Mouse (Mus musculus) heart, postnatal 0 days (tissue): ENCODE data around the gene Gse1. TPM values are rescaled to one million over a fixed set of nuclear protein-coding genes. Genes with fewer than 3 reads are reported as not detected.

Experiments
- ATAC-seq: fragments of 200-750 bp; cut with Nextera tagmentation; 2 replicates; pipeline ENCODE4 v1.8.0; 2017; ENCODE audit warnings: low read depth, moderate number of reproducible peaks, moderate library complexity; ENCODE audit not compliant: insufficient read depth
- DNase-seq: peaks from one replicate; pipeline ENCODE4 v3.0.0-alpha.2; 2016; ENCODE audit warnings: low spot score
- H3K27ac ChIP-seq: fragments of 300-500 bp; sonication (generic); 2 replicates; pipeline ENCODE4 v1.5.1; 2014; ENCODE audit warnings: low read depth, mild to moderate bottlenecking
- H3K27me3 ChIP-seq: fragments of 300-500 bp; sonication (generic); 2 replicates; pipeline ENCODE4 v1.6.1; 2014; ENCODE audit warnings: low read length, mixed read lengths; ENCODE audit not compliant: control insufficient read depth, insufficient read depth
- H3K36me3 ChIP-seq: fragments of 300-500 bp; sonication (generic); replicated peaks from 2 replicates; pipeline ENCODE4 v1.6.1; 2014; ENCODE audit warnings: low read length, mixed read lengths; ENCODE audit not compliant: control insufficient read depth, insufficient read depth
- H3K4me1 ChIP-seq: fragments of 300-500 bp; sonication (generic); 2 replicates; pipeline ENCODE4 v1.6.1; 2014; ENCODE audit warnings: antibody characterized with exemption; ENCODE audit not compliant: control insufficient read depth, insufficient read depth
- H3K4me2 ChIP-seq: fragments of 300-500 bp; sonication (generic); 2 replicates; pipeline ENCODE4 v1.6.1; 2014; ENCODE audit warnings: low read depth, mild to moderate bottlenecking, low read length, moderate library complexity
- H3K4me3 ChIP-seq: fragments of 300-500 bp; sonication (generic); 2 replicates; pipeline ENCODE4 v1.5.1; 2014; ENCODE audit warnings: low read depth, low read length
- H3K9ac ChIP-seq: fragments of 300-500 bp; sonication (generic); replicated peaks from 2 replicates; pipeline ENCODE4 v1.6.1; 2014; ENCODE audit warnings: low read depth, low read length, mixed read lengths
- H3K9me3 ChIP-seq: fragments of 300-500 bp; sonication (generic); replicated peaks from 2 replicates; pipeline ENCODE4 v1.6.1; 2016; ENCODE audit warnings: low read length; ENCODE audit not compliant: control insufficient read depth
- CTCF ChIP-seq: IDR thresholded peaks from 2 replicates; pipeline ENCODE4 v1.5.1; 2016; ENCODE audit warnings: antibody characterized with exemption, control low read depth, low read depth
- EP300 ChIP-seq: IDR thresholded peaks from 2 replicates; pipeline ENCODE4 v1.6.1; 2016; ENCODE audit warnings: antibody characterized with exemption, low read depth
- WGBS: fragments of 180-500 bp; shearing (Covaris S2); extraction: QIAGEN DNeasy Blood & Tissue Kit; methylation state at CpG from one replicate; pipeline ENCODE4 v1.1.7; 2014; 5-methylcytosine and 5-hydroxymethylcytosine counted together
- polyA plus RNA-seq: library from polyadenylated mRNA; unstranded; fragments of >200 nt; fragmentation: Nextera tagmentation; extraction: Ambion mirVana; gene quantifications from 2 replicates; pipeline ENCODE4 v1.2.1, GENCODE M21; 2015
- total RNA-seq: library from RNA; depleted of rRNA; stranded (reverse); fragments of >200 nt; gene quantifications from 2 replicates; pipeline ENCODE4 v1.2.3, GENCODE M21; 2014; ENCODE audit warnings: low replicate concordance

Gse1 gene
- total and polyA plus RNA-seq, 2 experiments from 2014 or later: 5.4 to 18.7 TPM

- Histone ChIP-seq H3K27ac (peak overlapping the region; percentile 9; the same call in 1 of the 2 replicates), H3K27me3 (no peaks in the 10 kb centered on the region; the same call in 1 of the 2 replicates), H3K4me3 (no peak overlapping the region), H3K9me3 (no peaks in the 10 kb centered on the region), H3K4me1 (peaks cover 33% of the 10 kb centered on the region), H3K4me2 (0 out of 2 replicates have a peak overlapping the region, but pooled peaks have one; percentile 22), H3K36me3 (no peaks in the 10 kb centered on the region), H3K9ac (0 out of 2 replicates have a peak overlapping the region, but pooled peaks have one; percentile 17)
- TF ChIP-seq CTCF (no peak), EP300 (no peak)
- WGBS: 38% methylated on average over 5 of the region's 5 CpGs
- DNase-seq (peak; percentile 13), ATAC-seq (no peak; the same call in 1 of the 2 replicates)
These were observed 106.6 kb downstream of the Gse1 start for GRCm38 (mm10) chr8:120334878-120335261.

GRCm38 (mm10) chr8:120335262-120336086, 107.2 kb downstream of the Gse1 start:
- Histone ChIP-seq H3K9me3 (no peaks in the 10 kb centered on the region), H3K4me1 (peaks cover 33% of the 10 kb centered on the region), H3K36me3 (no peaks in the 10 kb centered on the region), H3K27me3 (no peaks in the 10 kb centered on the region; the same call in 1 of the 2 replicates), H3K4me2 (peak overlapping the region; percentile 22; the same call in 1 of the 2 replicates), H3K9ac (0 out of 2 replicates have a peak overlapping the region, but pooled peaks have one; percentile 23), H3K27ac (0 out of 2 replicates have a peak overlapping the region, but pooled peaks have one; percentile 1), H3K4me3 (no peak overlapping the region)
- TF ChIP-seq CTCF: no peak
- TF ChIP-seq EP300: no peak
- WGBS: 28% methylated on average over 17 of the region's 17 CpGs
- ATAC-seq (no peak), DNase-seq (no peak)

GRCm38 (mm10) chr8:120336087-120336380, 107.8 kb downstream of the Gse1 start:
- 0 out of 2 replicates have a peak overlapping the region, but pooled peaks have one; percentile 23 for H3K9ac ChIP-seq
- H3K27me3 ChIP-seq: no peaks in the 10 kb centered on the region; the same call in 1 of the 2 replicates
- TF ChIP-seq EP300 (no peak), CTCF (no peak)
- H3K27ac ChIP-seq: no peak overlapping the region
- no peak; the same call in 1 of the 2 replicates for ATAC-seq
- no peak overlapping the region for H3K4me3 ChIP-seq
- peaks cover 33% of the 10 kb centered on the region for H3K4me1 ChIP-seq
- no peaks in the 10 kb centered on the region for H3K36me3 ChIP-seq
- 9% methylated on average over 9 of the region's 9 CpGs for WGBS
- no peak for DNase-seq
- no peaks in the 10 kb centered on the region for H3K9me3 ChIP-seq
- no peak overlapping the region for H3K4me2 ChIP-seq

- Histone ChIP-seq H3K36me3 (no peaks in the 10 kb centered on the region), H3K27ac (no peak overlapping the region), H3K4me3 (no peak overlapping the region), H3K9ac (no peak overlapping the region), H3K4me2 (no peak overlapping the region), H3K27me3 (no peaks in the 10 kb centered on the region; the same call in 1 of the 2 replicates), H3K4me1 (peaks cover 29% of the 10 kb centered on the region), H3K9me3 (no peaks in the 10 kb centered on the region)
- DNase-seq (no peak), ATAC-seq (no peak)
- WGBS: 74% methylated on average over 5 of the region's 5 CpGs
- no peak for TF ChIP-seq CTCF
These were observed 108.8 kb downstream of the Gse1 start for GRCm38 (mm10) chr8:120336909-120337555.

- no peak overlapping the region for H3K4me2 ChIP-seq
- no peak for ATAC-seq
- H3K36me3 ChIP-seq: no peaks in the 10 kb centered on the region
- TF ChIP-seq EP300: no peak
- no peak for TF ChIP-seq CTCF
- H3K27me3 ChIP-seq: no peaks in the 10 kb centered on the region; the same call in 1 of the 2 replicates
- DNase-seq: no peak
- no peak overlapping the region for H3K4me3 ChIP-seq
- H3K27ac ChIP-seq: no peak overlapping the region
- WGBS: 83% methylated on average over 5 of the region's 5 CpGs
- peaks cover 27% of the 10 kb centered on the region for H3K4me1 ChIP-seq
- H3K9me3 ChIP-seq: no peaks in the 10 kb centered on the region
- no peak overlapping the region for H3K9ac ChIP-seq
These were observed 109.4 kb downstream of the Gse1 start for GRCm38 (mm10) chr8:120337627-120338026.
